Mouse (Mus musculus) hindbrain, embryonic 10.5 days (tissue): ENCODE measurements around the gene Olfr1321. TPM values are rescaled to one million over a fixed set of nuclear protein-coding genes. Genes with fewer than 3 reads are reported as not detected.

ENCODE experiments used
- DNase-seq: peaks from one replicate; pipeline ENCODE4 v3.0.0-alpha.2; 2017; ENCODE audit warnings: low spot score
- H3K27ac ChIP-seq: fragments of 300-500 bp; sonication (generic); 2 replicates; pipeline ENCODE4 v1.5.1; 2016; ENCODE audit warnings: mild to moderate bottlenecking, moderate library complexity
- H3K27me3 ChIP-seq: fragments of 300-500 bp; sonication (generic); 2 replicates; pipeline ENCODE4 v1.6.1; 2016; ENCODE audit warnings: mild to moderate bottlenecking; ENCODE audit not compliant: poor library complexity, insufficient read depth, severe bottlenecking
- H3K36me3 ChIP-seq: fragments of 300-500 bp; sonication (generic); 2 replicates; pipeline ENCODE4 v1.6.1; 2016; ENCODE audit warnings: mild to moderate bottlenecking, moderate library complexity
- H3K4me1 ChIP-seq: fragments of 300-500 bp; sonication (generic); replicated peaks from 2 replicates; pipeline ENCODE4 v1.6.1; 2016; ENCODE audit warnings: mild to moderate bottlenecking
- H3K4me3 ChIP-seq: fragments of 300-500 bp; sonication (generic); 2 replicates; pipeline ENCODE4 v1.5.1; 2016; ENCODE audit warnings: mild to moderate bottlenecking, moderate library complexity
- H3K9me3 ChIP-seq: fragments of 300-500 bp; sonication (generic); 2 replicates; pipeline ENCODE4 v1.6.1; 2016; ENCODE audit warnings: mild to moderate bottlenecking, moderate library complexity
- WGBS: fragments of 180-500 bp; shearing (Covaris S2); methylation state at CpG from one replicate; pipeline ENCODE4 v1.1.7; 2016; 5-methylcytosine and 5-hydroxymethylcytosine counted together
- polyA plus RNA-seq: library from polyadenylated mRNA; unstranded; fragments of >200 nt; fragmentation: Nextera tagmentation; extraction: Ambion mirVana; gene quantifications from 2 replicates; pipeline ENCODE4 v1.2.1, GENCODE M21; 2016

Gene Olfr1321
- polyA plus RNA-seq, result not detected in 2 replicates

DNA sequence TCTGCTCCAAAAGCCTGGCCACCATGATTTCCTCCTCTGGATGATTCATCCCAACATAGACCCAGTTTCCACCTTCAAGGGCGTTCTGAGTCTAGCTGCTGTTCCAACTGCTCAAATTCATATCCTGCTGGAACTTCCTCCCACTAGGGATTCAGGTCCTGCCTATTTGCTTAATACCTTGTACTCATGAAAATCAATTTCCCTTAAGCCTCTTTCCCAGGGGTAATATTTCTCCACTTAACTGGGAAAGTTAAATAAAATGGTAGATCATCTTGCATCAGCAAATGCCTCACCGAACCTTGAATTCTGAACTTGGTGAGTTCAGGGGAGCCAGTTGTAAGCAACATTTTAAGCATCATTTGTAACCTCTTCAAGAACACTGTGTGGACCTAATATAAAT lies at the start of gene Olfr1321:
TSS of gene Olfr1321 (minus strand) at position 101 of the 400 bp plus-strand sequence.
- Histone ChIP-seq H3K4me3 (no peak within 1 kb of the TSS), H3K27me3 (no peaks in the 10 kb centered on the region), H3K36me3 (no peaks in the 10 kb centered on the region), H3K9me3 (no peaks in the 10 kb centered on the region), H3K27ac (no peak within 1 kb of the TSS), H3K4me1 (no peaks in the 10 kb centered on the region)
- DNase-seq, result no peak
- 87% methylated on average over 2 of the region's 2 CpGs for WGBS

DNA sequence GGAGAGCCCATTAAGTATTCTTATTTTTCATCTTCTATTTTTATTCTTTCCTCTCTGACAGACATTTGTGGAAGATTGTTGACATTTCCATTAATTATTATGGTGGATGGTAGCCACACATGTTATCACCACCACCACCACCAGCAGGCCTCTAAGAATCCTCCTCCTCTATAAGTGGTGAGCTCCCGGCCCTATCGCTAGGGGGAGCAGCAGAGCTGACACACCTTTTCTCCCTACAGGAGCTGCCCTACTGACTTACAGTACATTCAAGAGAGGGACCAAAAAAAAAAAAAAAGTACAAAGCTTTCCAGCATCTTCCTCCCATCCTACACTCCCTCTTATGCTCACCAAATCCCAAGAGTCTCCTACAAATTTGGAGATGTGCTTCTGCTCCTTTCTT lies 36.0 kb upstream of the Olfr1321 start:
- H3K27ac ChIP-seq, result no peak overlapping the region
- no peaks in the 10 kb centered on the region for H3K9me3 ChIP-seq
- no peaks in the 10 kb centered on the region for H3K4me1 ChIP-seq
- 34% methylated on average over 2 of the region's 2 CpGs for WGBS
- no peaks in the 10 kb centered on the region for H3K27me3 ChIP-seq
- H3K4me3 ChIP-seq, result no peak overlapping the region
- H3K36me3 ChIP-seq, result no peaks in the 10 kb centered on the region
- no peak for DNase-seq

DNA sequence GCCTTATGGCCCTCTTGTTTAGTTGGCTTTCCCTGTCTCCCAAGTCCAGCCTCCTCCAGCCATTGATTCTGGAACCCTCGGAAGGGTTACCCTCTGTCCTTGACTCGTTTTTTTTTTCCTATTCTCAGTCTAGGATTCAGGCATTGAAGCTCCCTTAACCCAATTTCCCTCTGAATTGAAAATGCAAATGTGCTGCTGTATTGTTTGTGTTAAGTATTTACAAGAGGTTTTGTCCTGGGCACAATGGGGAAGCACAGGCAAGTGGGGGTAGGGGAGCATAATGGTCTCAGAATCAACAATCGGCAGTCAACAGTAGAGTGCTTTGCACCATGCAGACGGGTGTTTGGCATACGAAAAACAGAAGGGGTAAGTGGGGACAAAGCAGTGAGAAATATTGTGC lies 10.3 kb upstream of the Olfr1321 start:
- WGBS, result 48% methylated on average over 5 of the region's 5 CpGs
- Histone ChIP-seq H3K36me3 (no peaks in the 10 kb centered on the region), H3K4me3 (no peak overlapping the region), H3K9me3 (no peaks in the 10 kb centered on the region), H3K27me3 (no peaks in the 10 kb centered on the region), H3K4me1 (no peaks in the 10 kb centered on the region), H3K27ac (no peak overlapping the region)
- no peak for DNase-seq

Other genes starting within 250 kb of the Olfr1321 start
- not detected in 2 replicates for gene Olfr1320, start 62.7 kb downstream of the Olfr1321 start, polyA plus RNA-seq
- gene Igsf1, start 62.7 kb upstream of the Olfr1321 start, polyA plus RNA-seq, result 3.3 and 3.8 TPM in 2 replicates
- gene Olfr1322, start 156.4 kb upstream of the Olfr1321 start, polyA plus RNA-seq, result not detected in 2 replicates